Mouse (Mus musculus) bone marrow macrophage, adult 2 months (primary cell): Measurements from ENCODE around the gene Mfap1a.

Experiments
- CTCF ChIP-seq: IDR thresholded peaks from 2 replicates; pipeline ENCODE4 v1.5.1; 2012; ENCODE audit warnings: low read depth, mild to moderate bottlenecking, low read length, moderate library complexity
- POLR2A ChIP-seq: IDR thresholded peaks from 2 replicates; pipeline ENCODE4 v1.6.1; 2012; ENCODE audit warnings: mild to moderate bottlenecking, low read depth, low read length, borderline replicate concordance

GRCm38 (mm10) chr2:121514211-121514610, 7.7 kb upstream of the Mfap1a start:
- TF ChIP-seq POLR2A = no peak
- TF ChIP-seq CTCF = no peak
